Mouse (Mus musculus) testis, adult 2 months (tissue): ENCODE data around the gene Bcor.

Experiments
- CTCF ChIP-seq: fragments of 200-500 bp; IDR thresholded peaks from 2 replicates; pipeline ENCODE4 v1.5.1; 2012; ENCODE audit warnings: low read depth, mild to moderate bottlenecking, inconsistent platforms, low read length, moderate library complexity; ENCODE audit not compliant: control insufficient read depth, insufficient read depth, insufficient replicate concordance
- POLR2A ChIP-seq: fragments of 200-500 bp; IDR thresholded peaks from 2 replicates; pipeline ENCODE4 v1.6.1; 2012; ENCODE audit warnings: low read depth, mild to moderate bottlenecking, inconsistent platforms, low read length, moderate library complexity; ENCODE audit not compliant: control insufficient read depth

GRCm38 (mm10) chrX:12116128-12116527 is 44.0 kb downstream of the Bcor start:
- TF ChIP-seq CTCF (no peak), POLR2A (no peak)
